Mouse (Mus musculus) lung, postnatal 0 days (tissue): ENCODE results near the gene Ufl1. TPM values are rescaled to one million over a fixed set of nuclear protein-coding genes. Genes with fewer than 3 reads are reported as not detected.
"Not testable (repeated sequence)": the region's sequence is repeated elsewhere in the genome, so short reads cannot be mapped to it uniquely, and the experiment has no call there.

Experiments
- ATAC-seq: fragments of 200-750 bp; cut with Nextera tagmentation; 2 replicates; pipeline ENCODE4 v1.8.0; 2017; ENCODE audit warnings: moderate library complexity
- DNase-seq: peaks from one replicate; pipeline ENCODE4 v3.0.0-alpha.2; 2016; ENCODE audit warnings: low spot score
- H3K27ac ChIP-seq: fragments of 300-500 bp; sonication (generic); 2 replicates; pipeline ENCODE4 v1.5.1; 2014; ENCODE audit warnings: antibody characterized with exemption, mild to moderate bottlenecking, low read length, mixed read lengths
- H3K27me3 ChIP-seq: fragments of 300-500 bp; sonication (generic); replicated peaks from 2 replicates; pipeline ENCODE4 v1.6.1; 2014; ENCODE audit warnings: low read length, mixed read lengths; ENCODE audit not compliant: insufficient read depth
- H3K36me3 ChIP-seq: fragments of 300-500 bp; sonication (generic); 2 replicates; pipeline ENCODE4 v1.6.1; 2014; ENCODE audit warnings: low read length, mixed read lengths; ENCODE audit not compliant: insufficient read depth
- H3K4me1 ChIP-seq: fragments of 300-500 bp; sonication (generic); 2 replicates; pipeline ENCODE4 v1.6.1; 2014; ENCODE audit warnings: antibody characterized with exemption, low read depth, low read length, mixed read lengths; ENCODE audit not compliant: insufficient read depth
- H3K4me2 ChIP-seq: fragments of 300-500 bp; sonication (generic); replicated peaks from 2 replicates; pipeline ENCODE4 v1.6.1; 2014; ENCODE audit warnings: low read depth, mild to moderate bottlenecking, low read length, moderate library complexity, mixed read lengths
- H3K4me3 ChIP-seq: fragments of 300-500 bp; sonication (generic); 2 replicates; pipeline ENCODE4 v1.5.1; 2014; ENCODE audit warnings: low read depth, low read length
- H3K9ac ChIP-seq: fragments of 300-500 bp; sonication (generic); replicated peaks from 2 replicates; pipeline ENCODE4 v1.6.1; 2014; ENCODE audit warnings: low read depth, mild to moderate bottlenecking
- H3K9me3 ChIP-seq: fragments of 300-500 bp; sonication (generic); 2 replicates; pipeline ENCODE4 v1.6.1; 2016; ENCODE audit warnings: low read length, mixed read lengths
- CTCF ChIP-seq: IDR thresholded peaks from 2 replicates; pipeline ENCODE4 v1.5.1; 2016; ENCODE audit warnings: antibody characterized with exemption, mild to moderate bottlenecking
- EP300 ChIP-seq: IDR thresholded peaks from 2 replicates; pipeline ENCODE4 v1.6.1; 2016; ENCODE audit warnings: antibody characterized with exemption, mild to moderate bottlenecking, control low read depth
- WGBS: fragments of 180-500 bp; shearing (Covaris S2); extraction: QIAGEN DNeasy Blood & Tissue Kit; methylation state at CpG from one replicate; pipeline ENCODE4 v1.1.7; 2014; 5-methylcytosine and 5-hydroxymethylcytosine counted together
- polyA plus RNA-seq: library from polyadenylated mRNA; unstranded; fragments of >200 nt; fragmentation: Nextera tagmentation; extraction: Ambion mirVana; gene quantifications from 2 replicates; pipeline ENCODE4 v1.2.1, GENCODE M21; 2015

The Ufl1 gene
- polyA plus RNA-seq = 40.4 and 42.3 TPM in 2 replicates

DNA sequence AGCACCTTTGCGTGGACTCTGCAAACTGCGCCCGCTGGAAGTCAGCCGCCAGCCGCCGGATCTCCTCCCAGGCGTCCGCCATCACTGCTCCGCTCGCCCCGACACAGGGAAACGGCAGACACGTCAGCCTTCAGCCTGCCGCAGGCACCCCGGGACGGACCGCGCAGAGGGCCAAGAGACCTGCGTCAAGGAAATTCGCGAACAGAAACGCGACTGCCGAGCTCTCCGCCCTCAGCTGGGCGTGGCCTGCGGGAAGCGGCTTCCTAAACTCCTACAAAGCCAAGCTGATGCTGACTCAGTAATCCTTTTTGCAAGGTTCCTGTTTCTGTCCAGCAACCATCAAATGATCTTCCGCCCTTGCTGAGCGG, at the start of gene Ufl1:
TSS of gene Ufl1 (minus strand) at position 151 of the 368 bp plus-strand sequence.
- Histone ChIP-seq H3K9ac (peak within 1 kb of the TSS; percentile 91), H3K4me3 (peak within 1 kb of the TSS; percentile 93), H3K4me2 (peak within 1 kb of the TSS; percentile 62), H3K27me3 (no peaks in the 10 kb centered on the region), H3K9me3 (no peaks in the 10 kb centered on the region), H3K36me3 (0 out of 2 replicates have a peak, but pooled peaks cover 3% of the 10 kb centered on the region), H3K4me1 (no peaks in the 10 kb centered on the region), H3K27ac (peak within 1 kb of the TSS; percentile 97)
- DNase-seq = peak; percentile 96
- ATAC-seq = peak; percentile 99
- WGBS = under 1% methylated on average over 30 of the region's 30 CpGs
- no peak for TF ChIP-seq EP300
- TF ChIP-seq CTCF = no peak; the same call in 1 of the 2 replicates

DNA sequence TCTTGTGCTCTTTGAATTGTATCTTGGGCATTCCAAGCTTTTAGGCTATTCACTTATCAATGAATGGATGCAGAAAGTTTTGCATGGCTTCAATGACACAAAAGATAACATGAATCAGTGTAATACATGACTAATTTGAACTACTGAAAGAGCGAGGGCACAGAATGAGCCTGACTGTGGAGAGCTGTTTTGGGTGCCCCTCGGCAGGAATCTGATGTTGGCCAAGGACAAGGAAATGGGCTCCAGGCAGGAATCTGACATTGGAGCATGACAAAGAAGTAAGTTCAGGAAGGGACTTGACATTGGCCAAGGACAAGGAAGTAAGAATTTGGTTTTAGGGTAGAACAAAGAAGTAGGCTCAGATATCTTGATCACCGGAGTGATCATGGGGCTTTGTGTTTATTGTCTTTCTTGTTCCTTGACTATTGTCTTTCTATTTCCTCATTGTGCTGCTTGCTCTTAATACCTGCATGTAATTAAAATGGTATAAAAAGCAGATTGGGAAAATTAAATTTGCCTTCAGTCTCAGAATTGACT, 44.1 kb upstream of the Ufl1 start:
- no peak for ATAC-seq
- no peak overlapping the region for H3K4me2 ChIP-seq
- TF ChIP-seq CTCF (no peak), EP300 (no peak)
- H3K4me1 ChIP-seq = no peaks in the 10 kb centered on the region
- H3K27me3 ChIP-seq = no peaks in the 10 kb centered on the region
- no peak for DNase-seq
- H3K4me3 ChIP-seq = no peak overlapping the region
- no peak overlapping the region for H3K9ac ChIP-seq
- whole genome bisulfite sequencing = 87% methylated on average over 3 of the region's 3 CpGs
- no peak overlapping the region for H3K27ac ChIP-seq
- no peaks in the 10 kb centered on the region for H3K9me3 ChIP-seq
- H3K36me3 ChIP-seq = no peaks in the 10 kb centered on the region

DNA sequence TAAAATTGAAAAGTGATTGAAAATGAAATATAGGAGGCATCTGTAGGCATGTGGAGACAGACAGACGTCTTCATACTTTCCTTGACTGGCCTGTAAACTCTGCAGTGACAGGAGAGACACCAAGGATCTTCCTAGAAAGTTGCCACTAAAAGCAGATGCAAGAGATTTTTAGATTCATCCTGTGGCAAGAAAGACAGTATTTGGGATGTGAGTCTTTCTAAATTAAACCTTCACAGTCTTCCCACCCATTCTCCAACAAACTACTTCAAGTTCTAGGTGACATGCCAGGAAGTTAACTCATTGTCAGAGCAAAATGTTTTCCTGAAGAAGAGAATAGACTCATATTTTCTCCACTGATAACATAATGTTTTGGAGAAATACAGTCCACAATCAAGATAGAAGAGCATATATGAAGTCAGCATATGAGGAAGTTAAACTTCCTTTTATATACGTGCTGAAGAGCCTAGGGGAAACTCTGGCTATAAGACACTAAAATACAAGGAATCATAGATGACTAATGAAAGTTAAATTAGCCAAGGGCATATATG, 41.1 kb upstream of the Ufl1 start:
- no peaks in the 10 kb centered on the region for H3K27me3 ChIP-seq
- no peak for ATAC-seq
- H3K36me3 ChIP-seq = no peaks in the 10 kb centered on the region
- no peak overlapping the region for H3K4me2 ChIP-seq
- no peaks in the 10 kb centered on the region for H3K9me3 ChIP-seq
- DNase-seq = no peak
- no peaks in the 10 kb centered on the region for H3K4me1 ChIP-seq
- H3K27ac ChIP-seq = no peak overlapping the region
- no peak overlapping the region for H3K9ac ChIP-seq
- no peak for TF ChIP-seq EP300
- TF ChIP-seq CTCF = no peak
- H3K4me3 ChIP-seq = no peak overlapping the region
- WGBS = 47% methylated on average over 2 of the region's 2 CpGs

DNA sequence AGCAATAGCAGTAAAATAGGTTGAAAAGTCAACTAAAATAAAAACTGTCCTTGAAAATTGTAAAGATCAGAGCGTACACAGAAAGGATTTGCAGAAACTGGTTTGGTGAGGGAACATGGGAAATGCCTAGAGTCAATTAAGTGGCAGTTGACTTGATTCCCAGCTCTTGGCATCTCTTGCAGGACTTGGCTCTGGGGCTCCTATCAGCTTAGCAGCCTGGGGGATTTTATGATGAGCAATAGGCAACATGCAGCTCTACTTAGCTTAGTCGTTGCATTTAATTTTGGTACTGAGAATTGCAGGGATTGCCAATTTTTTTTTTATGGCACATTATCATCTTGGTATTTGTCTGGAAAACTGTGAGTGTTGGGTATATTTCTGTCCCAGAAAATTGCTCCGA, 32.1 kb upstream of the Ufl1 start:
- TF ChIP-seq CTCF = no peak
- no peak for TF ChIP-seq EP300
- no peak for DNase-seq
- Histone ChIP-seq H3K4me1 (no peaks in the 10 kb centered on the region), H3K9me3 (no peaks in the 10 kb centered on the region), H3K9ac (no peak overlapping the region), H3K4me2 (no peak overlapping the region), H3K4me3 (no peak overlapping the region), H3K27me3 (no peaks in the 10 kb centered on the region), H3K27ac (no peak overlapping the region), H3K36me3 (no peaks in the 10 kb centered on the region)
- no peak for ATAC-seq
- 64% methylated on average over 3 of the region's 3 CpGs for whole genome bisulfite sequencing

DNA sequence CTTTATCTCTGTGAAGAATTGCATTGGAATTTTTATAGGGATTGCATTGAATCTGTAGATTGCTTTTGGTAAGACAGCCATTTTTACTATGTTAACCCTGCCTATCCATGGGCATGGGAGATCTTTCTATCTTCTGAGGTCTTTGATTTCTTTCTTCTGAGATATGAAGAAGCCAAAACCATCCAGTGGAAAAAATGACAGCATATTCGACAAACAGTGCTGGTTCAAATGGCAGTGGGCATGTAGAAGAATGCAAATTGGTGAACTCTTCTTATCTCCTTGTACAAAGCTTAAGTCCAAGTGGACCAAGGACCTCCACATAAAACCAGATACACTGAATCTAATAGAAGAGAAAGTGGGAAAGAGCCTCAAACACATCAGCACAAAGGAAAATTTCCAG, 3.4 kb upstream of the Ufl1 start:
- H3K9me3 ChIP-seq, H3K27ac ChIP-seq, H3K4me3 ChIP-seq, H3K4me1 ChIP-seq, H3K27me3 ChIP-seq, H3K36me3 ChIP-seq, H3K4me2 ChIP-seq, DNase-seq, H3K9ac ChIP-seq, ATAC-seq: not testable (repeated sequence)
- WGBS = 82% methylated on average over 1 of the region's 1 CpGs

DNA sequence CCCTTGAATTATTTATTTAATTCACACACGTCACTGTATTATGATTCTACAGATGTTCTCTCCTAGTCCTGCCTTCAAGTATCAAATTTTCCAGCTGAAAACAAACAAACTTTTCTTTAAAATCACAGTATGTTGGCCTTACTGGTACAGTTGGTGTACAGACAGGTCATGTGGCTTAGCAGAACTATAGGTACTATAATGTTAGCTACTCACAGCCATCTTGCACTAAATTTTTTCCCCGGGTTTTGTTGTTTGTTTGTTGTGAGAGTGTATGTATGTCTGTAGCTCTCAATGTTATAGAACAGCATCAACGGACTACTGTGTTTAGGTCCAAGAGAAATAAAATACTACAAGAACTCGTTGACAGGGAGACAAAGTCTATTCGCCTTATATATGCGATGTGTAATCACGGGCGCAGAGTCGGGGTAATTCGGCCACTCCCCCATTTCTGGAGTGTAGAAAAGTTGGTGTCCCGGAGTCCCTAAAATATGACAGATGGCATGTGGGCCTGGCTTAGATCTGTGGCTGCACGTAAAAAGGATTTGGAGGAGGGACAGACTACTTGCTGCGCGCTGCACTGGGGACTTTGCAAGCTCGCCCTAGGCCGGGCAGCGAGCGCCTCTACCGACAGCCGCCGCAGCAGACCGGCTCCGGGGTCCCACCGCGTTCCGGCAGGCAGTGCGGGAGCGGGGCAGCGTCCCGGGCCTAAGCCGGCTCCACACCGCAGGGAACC, 517 bp downstream of the Ufl1 start:
- peak overlapping the region; percentile 91 for H3K9ac ChIP-seq

More for the DNA sequence above, 517 bp downstream of the Ufl1 start:
- Histone ChIP-seq H3K4me3 (peak overlapping the region; percentile 93), H3K27ac (peak overlapping the region; percentile 97), H3K9me3 (no peaks in the 10 kb centered on the region), H3K27me3 (no peaks in the 10 kb centered on the region), H3K36me3 (0 out of 2 replicates have a peak, but pooled peaks cover 3% of the 10 kb centered on the region), H3K4me2 (peak overlapping the region; percentile 62), H3K4me1 (no peaks in the 10 kb centered on the region)
- under 1% methylated on average over 32 of the region's 32 CpGs for WGBS
- peak; percentile 91 for ATAC-seq
- TF ChIP-seq EP300 = no peak
- TF ChIP-seq CTCF = peak; percentile 57
- DNase-seq = peak; percentile 84
